Mouse (Mus musculus) spleen, adult 2 months (tissue): Measurements from ENCODE around the gene Nr2c2ap. TPM values are rescaled to one million over a fixed set of nuclear protein-coding genes. Genes with fewer than 3 reads are reported as not detected.
A peak's percentile ranks its signal among the peaks of the same experiment; 100 is the strongest.

ENCODE experiments used
- DNase-seq, 2 experiments: peaks; one replicate each; pipeline versions ENCODE4 v3.0.0 to v3.0.0-alpha.2; 2012 to 2021; ENCODE audit warnings: low spot score in 2 of 2, low read depth in 1 of 2
- H3K27ac ChIP-seq: fragments of 200-500 bp; 2 replicates; pipeline ENCODE4 v1.5.1; 2012; ENCODE audit warnings: low read length, inconsistent platforms; ENCODE audit not compliant: insufficient read depth
- H3K27me3 ChIP-seq: fragments of 200-500 bp; 2 replicates; pipeline ENCODE4 v1.6.1; 2012; ENCODE audit warnings: mild to moderate bottlenecking, moderate library complexity, low read length, inconsistent platforms; ENCODE audit not compliant: control insufficient read depth, insufficient read depth
- H3K36me3 ChIP-seq: fragments of 200-500 bp; 2 replicates; pipeline ENCODE4 v1.6.1; 2012; ENCODE audit warnings: mild to moderate bottlenecking, low read length, inconsistent platforms; ENCODE audit not compliant: control insufficient read depth, insufficient read depth
- H3K4me1 ChIP-seq: fragments of 200-500 bp; 2 replicates; pipeline ENCODE4 v1.6.1; 2011; ENCODE audit warnings: inconsistent platforms; ENCODE audit not compliant: control insufficient read depth, insufficient read depth, insufficient read length
- H3K4me3 ChIP-seq: fragments of 200-500 bp; 2 replicates; pipeline ENCODE4 v1.5.1; 2011; ENCODE audit warnings: mild to moderate bottlenecking, inconsistent platforms; ENCODE audit not compliant: insufficient read depth, insufficient read length; ENCODE audit errors: extremely low read depth
- CTCF ChIP-seq: fragments of 200-500 bp; IDR thresholded peaks from 2 replicates; pipeline ENCODE4 v1.5.1; 2011; ENCODE audit warnings: mild to moderate bottlenecking, inconsistent platforms; ENCODE audit not compliant: insufficient read depth, insufficient read length, insufficient replicate concordance; ENCODE audit errors: extremely low read depth
- POLR2A ChIP-seq: fragments of 200-500 bp; IDR thresholded peaks from 2 replicates; pipeline ENCODE4 v1.6.1; 2011; ENCODE audit warnings: low read depth, low read length, inconsistent platforms
- WGBS: fragments of 180-500 bp; shearing (Covaris S2); methylation state at CpG from one replicate; pipeline ENCODE4 v1.1.7; 2018; 5-methylcytosine and 5-hydroxymethylcytosine counted together
- polyA plus RNA-seq: library from polyadenylated mRNA; depleted of rRNA; stranded (reverse); fragments of >200 nt; gene quantifications from 2 replicates; pipeline ENCODE4 v1.2.3, GENCODE M21; 2012

Nr2c2ap gene
- polyA plus RNA-seq, 1 experiment = 14.0 TPM

- 63% methylated on average over 2 of the region's 2 CpGs for WGBS
- no peak for TF ChIP-seq POLR2A
- no peak for TF ChIP-seq CTCF
- Histone ChIP-seq H3K36me3 (no peaks in the 10 kb centered on the region), H3K27me3 (peaks cover 11% of the 10 kb centered on the region; the same call in 1 of the 2 replicates), H3K4me1 (peaks cover 10% of the 10 kb centered on the region), H3K27ac (no peak overlapping the region), H3K4me3 (no peak overlapping the region)
- DNase-seq = peak in 1 of 2 experiments; percentile 14
These were observed 20.7 kb upstream of the Nr2c2ap start for GRCm38 (mm10) chr8:70110451-70110850.

GRCm38 (mm10) chr8:70111192-70111795, 19.8 kb upstream of the Nr2c2ap start:
- Histone ChIP-seq H3K27ac (no peak overlapping the region), H3K4me3 (no peak overlapping the region), H3K4me1 (peaks cover 10% of the 10 kb centered on the region), H3K36me3 (no peaks in the 10 kb centered on the region), H3K27me3 (peaks cover 11% of the 10 kb centered on the region; the same call in 1 of the 2 replicates)
- 61% methylated on average over 23 of the region's 23 CpGs for WGBS
- DNase-seq = no peak
- TF ChIP-seq CTCF (no peak), POLR2A (no peak)

GRCm38 (mm10) chr8:70112401-70113016, 18.6 kb upstream of the Nr2c2ap start:
- peaks cover 13% of the 10 kb centered on the region; the same call in 1 of the 2 replicates for H3K27me3 ChIP-seq
- WGBS = 13% methylated on average over 43 of the region's 43 CpGs

GRCm38 (mm10) chr8:70114488-70114887, 16.6 kb upstream of the Nr2c2ap start:
- H3K4me3 ChIP-seq = no peak overlapping the region
- H3K4me1 ChIP-seq = peaks cover 10% of the 10 kb centered on the region
- H3K27me3 ChIP-seq = peaks cover 18% of the 10 kb centered on the region; the same call in 1 of the 2 replicates
- DNase-seq = no peak
- TF ChIP-seq CTCF (no peak), POLR2A (no peak)
- no peaks in the 10 kb centered on the region for H3K36me3 ChIP-seq
- WGBS = 9% methylated on average over 6 of the region's 6 CpGs
- no peak overlapping the region for H3K27ac ChIP-seq

More at GRCm38 (mm10) chr8:70112401-70113016, 18.6 kb upstream of the Nr2c2ap start:
- no peak for DNase-seq
- no peak overlapping the region for H3K27ac ChIP-seq
- no peaks in the 10 kb centered on the region for H3K36me3 ChIP-seq
- no peak for TF ChIP-seq CTCF
- no peak for TF ChIP-seq POLR2A
- H3K4me3 ChIP-seq = no peak overlapping the region
- H3K4me1 ChIP-seq = peaks cover 10% of the 10 kb centered on the region

GRCm38 (mm10) chr8:70114892-70115291, 16.2 kb upstream of the Nr2c2ap start:
- no peak overlapping the region for H3K4me3 ChIP-seq
- no peak for DNase-seq
- WGBS = 66% methylated on average over 13 of the region's 13 CpGs
- peaks cover 20% of the 10 kb centered on the region; the same call in 1 of the 2 replicates for H3K27me3 ChIP-seq
- peaks cover 10% of the 10 kb centered on the region for H3K4me1 ChIP-seq
- H3K36me3 ChIP-seq = no peaks in the 10 kb centered on the region
- no peak for TF ChIP-seq POLR2A
- TF ChIP-seq CTCF = no peak
- H3K27ac ChIP-seq = no peak overlapping the region

- no peak for TF ChIP-seq CTCF
- TF ChIP-seq POLR2A = no peak
- Histone ChIP-seq H3K36me3 (no peaks in the 10 kb centered on the region), H3K27me3 (peaks cover 19% of the 10 kb centered on the region; the same call in 1 of the 2 replicates), H3K27ac (no peak overlapping the region), H3K4me1 (no peaks in the 10 kb centered on the region; the same call in 1 of the 2 replicates), H3K4me3 (no peak overlapping the region)
- DNase-seq = no peak
- 10% methylated on average over 9 of the region's 9 CpGs for WGBS
These were observed 13.5 kb upstream of the Nr2c2ap start for GRCm38 (mm10) chr8:70117611-70118010.
